Mouse (Mus musculus) v-Abl transformed pro-B cells (cell line): Measurements from ENCODE around the gene Pin1.

Experiments used
- in situ Hi-C, 2 experiments: fragments of 400-800 bp; cut with MboI; formaldehyde crosslinking; loops; one replicate each; pipeline ENCODE4 v1.15.1; 2025; ENCODE audit not compliant: unreplicated experiment in 2 of 2

Gene Pin1

DNA sequence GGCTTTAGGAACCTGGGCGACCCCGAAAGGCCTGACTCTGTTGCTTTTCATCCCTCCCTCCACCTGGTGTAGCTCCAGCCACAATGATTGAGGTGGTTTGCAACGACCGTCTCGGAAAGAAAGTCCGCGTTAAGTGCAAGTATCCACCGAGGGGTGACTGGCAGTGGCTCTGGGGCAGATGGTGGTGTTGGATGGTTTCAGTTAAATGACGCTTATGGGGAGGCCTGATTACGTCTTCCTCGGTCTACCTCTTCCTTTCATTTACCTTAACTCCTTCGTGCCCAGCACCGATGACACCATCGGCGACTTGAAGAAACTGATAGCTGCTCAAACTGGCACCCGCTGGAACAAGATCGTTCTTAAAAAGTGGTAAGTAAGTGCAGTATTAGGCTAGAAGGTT is 6.8 kb upstream of the Pin1 start:
- in situ Hi-C loops: loop anchor here (25.0 kb wide), 5 partner anchors 492 to 1817 kb away; partner anchors contain the start of genes Gm17545 (in 2 of the 2), Rp9 (in 2 of the 2), Cdc37 (in 1 of the 2) and Dnm2 (in 1 of the 2)

- in situ Hi-C loops: loop anchor here (5.0 to 10.0 kb wide), 4 partner anchors 47 to 187 kb away; partner anchors contain the start of genes Zfp26 (in 1 of the 2), Zfp426 (in 1 of the 2) and Zfp846 (in 1 of the 2)
Measured at GRCm38 (mm10) chr9:20652260-20652658, 364 bp downstream of the Pin1 start.

DNA sequence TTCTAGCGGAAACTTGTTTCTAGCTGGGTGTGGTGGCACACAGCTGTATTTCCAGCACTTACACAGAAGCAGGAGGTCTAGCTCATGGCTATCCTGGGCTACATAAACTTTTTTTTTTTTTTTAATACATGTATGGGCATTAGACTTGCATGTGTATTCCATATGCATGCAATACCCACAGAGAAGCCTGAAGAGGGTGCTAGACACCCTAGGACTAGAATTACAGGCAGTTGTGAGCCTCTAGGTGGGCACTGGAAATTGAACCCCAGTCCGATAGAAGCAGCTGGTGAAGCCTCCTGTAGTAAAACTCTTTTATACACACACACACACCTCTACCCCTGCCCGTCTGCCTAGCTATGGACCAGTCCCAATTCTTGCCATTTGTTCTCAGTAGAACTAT is 2.0 kb downstream of the Pin1 start:
- in situ Hi-C loops: loop anchor here (5.0 to 10.0 kb wide), 4 partner anchors 49 to 189 kb away; partner anchors contain the start of genes Zfp26 (in 1 of the 2), Zfp426 (in 1 of the 2) and Zfp846 (in 1 of the 2)

GRCm38 (mm10) chr9:20657546-20657945 is 5.7 kb downstream of the Pin1 start:
- in situ Hi-C loops: loop anchor here (5.0 to 10.0 kb wide), 5 partner anchors 53 to 193 kb away; partner anchors contain the start of genes Zfp426 (in 2 of the 2), Zfp26 (in 1 of the 2) and Zfp846 (in 1 of the 2)

GRCm38 (mm10) chr9:20662325-20662724 is 10.4 kb downstream of the Pin1 start:
- in situ Hi-C loops: no loop called here

DNA sequence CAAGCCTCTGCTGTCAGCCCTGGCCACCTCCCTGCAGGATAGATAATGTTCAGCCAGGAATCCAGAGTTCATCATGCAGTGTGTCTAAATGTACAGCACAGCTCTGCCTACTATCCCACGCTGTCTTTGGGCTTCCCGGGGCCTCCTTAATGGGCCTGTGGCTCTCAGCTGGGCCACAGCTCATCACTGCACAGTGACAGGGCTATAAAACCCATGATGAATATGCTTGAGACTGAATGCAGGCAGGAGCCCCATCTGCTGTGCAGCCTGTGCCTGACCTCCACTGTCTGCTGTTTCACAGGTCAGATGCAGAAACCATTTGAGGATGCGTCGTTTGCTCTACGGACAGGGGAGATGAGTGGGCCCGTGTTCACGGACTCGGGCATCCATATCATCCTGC is 11.0 kb downstream of the Pin1 start:
- in situ Hi-C loops: no loop called here

DNA sequence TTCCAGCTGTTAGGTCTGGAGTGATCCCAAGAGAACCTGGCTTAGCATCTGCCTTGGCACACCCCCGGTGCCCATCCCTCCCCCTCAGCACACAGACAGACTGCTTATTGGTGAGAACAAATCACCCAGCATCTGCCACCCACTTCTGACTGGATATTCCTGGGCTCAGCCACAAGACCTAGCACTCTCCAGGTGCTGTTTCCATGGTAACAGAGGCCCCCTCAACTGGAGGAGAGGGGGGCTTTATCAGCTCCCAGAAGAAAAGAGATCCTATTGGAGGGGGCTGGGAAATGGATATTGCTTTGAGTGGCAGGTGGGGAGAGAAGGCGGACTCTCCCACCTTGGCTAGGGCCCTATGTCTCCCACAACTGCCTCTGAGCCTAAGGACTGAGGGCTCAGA is 12.1 kb downstream of the Pin1 start:
- in situ Hi-C loops: no loop called here

GRCm38 (mm10) chr9:20664366-20664765 is 12.5 kb downstream of the Pin1 start:
- in situ Hi-C loops: no loop called here

GRCm38 (mm10) chr9:20664982-20665637 is 13.2 kb downstream of the Pin1 start:
- in situ Hi-C loops: loop anchor here in 1 of 2 experiments (5.0 kb wide), 1 partner anchor 188 kb away; no protein-coding TSS in a partner anchor

DNA sequence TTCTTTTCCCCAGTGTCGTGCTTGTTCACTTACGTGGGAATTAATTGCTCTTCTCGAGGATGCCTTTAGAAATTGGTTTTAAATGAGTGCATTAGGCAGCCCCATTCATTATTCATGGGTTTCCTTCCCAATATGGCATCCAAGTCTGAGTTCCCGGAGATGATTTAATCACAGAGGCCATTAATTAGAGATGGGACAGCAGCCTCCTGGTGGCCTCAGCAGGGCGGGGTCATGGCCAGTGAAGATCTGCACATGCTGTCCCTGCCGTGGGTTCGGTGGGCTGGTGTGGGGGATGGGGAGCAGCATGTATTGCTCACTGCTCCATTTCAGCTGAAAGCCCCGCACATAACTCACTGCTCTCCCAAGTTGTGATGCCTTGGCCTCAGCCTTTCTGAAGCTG is 14.0 kb downstream of the Pin1 start:
- in situ Hi-C loops: loop anchor here in 1 of 2 experiments (5.0 kb wide), 1 partner anchor 189 kb away; no protein-coding TSS in a partner anchor

GRCm38 (mm10) chr9:20666510-20667034 is 14.7 kb downstream of the Pin1 start:
- in situ Hi-C loops: loop anchor here in 1 of 2 experiments (5.0 kb wide), 1 partner anchor 189 kb away; no protein-coding TSS in a partner anchor

DNA sequence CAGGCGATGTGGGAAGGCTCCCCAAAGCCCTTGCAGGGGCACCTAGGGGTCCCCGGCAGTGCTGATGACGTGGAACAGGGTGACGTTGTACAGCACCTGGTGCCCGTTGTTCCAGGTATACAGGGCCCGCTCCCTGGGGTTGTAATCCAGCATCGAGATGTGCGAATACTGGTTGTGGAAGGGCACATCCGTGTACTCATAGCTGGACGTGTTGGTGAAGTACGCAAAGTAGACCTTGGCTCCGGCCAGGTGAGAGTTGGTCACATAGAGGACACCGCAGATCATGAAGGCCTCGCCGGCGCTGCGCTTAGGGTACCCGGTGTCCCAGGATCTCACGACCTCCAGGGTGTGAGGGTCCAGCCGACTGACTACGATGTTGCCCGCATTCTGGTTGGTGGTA is 16.2 kb downstream of the Pin1 start:
- in situ Hi-C loops: loop anchor here in 1 of 2 experiments (5.0 kb wide), 1 partner anchor 191 kb away; no protein-coding TSS in a partner anchor

- in situ Hi-C loops: no loop called here
Measured at GRCm38 (mm10) chr9:20672047-20672446, 20.2 kb downstream of the Pin1 start.

DNA sequence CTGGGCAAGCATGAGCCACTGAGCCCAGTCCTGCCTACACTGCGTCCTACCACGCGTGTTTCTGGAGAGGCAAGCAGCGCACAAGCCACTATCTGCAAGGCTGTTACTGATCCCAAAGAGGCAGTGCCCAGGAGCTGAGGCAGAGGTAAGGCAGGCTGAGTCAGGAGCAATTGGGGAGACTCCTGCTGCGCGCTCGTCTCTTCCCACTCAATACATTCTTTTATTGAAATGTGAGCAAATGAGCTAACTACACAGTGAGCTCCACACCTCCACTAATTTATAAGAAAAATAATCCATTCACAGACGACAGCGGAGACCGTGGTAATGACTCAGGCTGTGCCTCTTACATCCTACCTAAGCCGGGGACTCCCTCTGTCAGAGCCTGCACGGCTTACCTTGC is 26.0 kb downstream of the Pin1 start:
- in situ Hi-C loops: no loop called here

DNA sequence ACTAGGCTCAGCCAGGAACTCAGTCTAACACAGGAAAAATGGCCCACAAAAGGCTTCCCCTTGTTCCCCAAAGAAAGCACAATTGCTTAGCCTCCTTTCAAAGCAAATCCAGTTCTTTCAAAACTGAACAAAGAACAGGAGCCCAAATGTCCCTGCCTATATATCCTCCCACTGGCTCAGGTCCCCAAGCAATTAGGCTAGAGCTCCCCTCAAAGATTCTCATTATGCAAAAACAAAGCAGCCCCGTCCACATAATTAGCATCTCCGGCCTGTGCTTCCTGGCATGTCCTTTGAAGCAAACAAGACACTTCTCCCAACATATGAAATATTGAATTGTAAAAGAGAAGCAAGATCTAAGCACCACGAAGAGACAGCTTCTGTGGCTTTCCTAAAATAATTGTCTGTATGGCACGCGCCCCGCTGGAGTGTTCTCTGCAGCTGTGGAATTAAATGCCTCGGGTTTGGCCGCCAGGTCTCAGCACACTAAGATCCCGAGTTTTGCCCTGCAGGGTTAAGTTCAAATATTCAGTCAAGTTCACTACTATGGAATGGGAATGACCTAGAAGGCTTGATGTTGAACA is 28.6 kb downstream of the Pin1 start:
- in situ Hi-C loops: no loop called here

DNA sequence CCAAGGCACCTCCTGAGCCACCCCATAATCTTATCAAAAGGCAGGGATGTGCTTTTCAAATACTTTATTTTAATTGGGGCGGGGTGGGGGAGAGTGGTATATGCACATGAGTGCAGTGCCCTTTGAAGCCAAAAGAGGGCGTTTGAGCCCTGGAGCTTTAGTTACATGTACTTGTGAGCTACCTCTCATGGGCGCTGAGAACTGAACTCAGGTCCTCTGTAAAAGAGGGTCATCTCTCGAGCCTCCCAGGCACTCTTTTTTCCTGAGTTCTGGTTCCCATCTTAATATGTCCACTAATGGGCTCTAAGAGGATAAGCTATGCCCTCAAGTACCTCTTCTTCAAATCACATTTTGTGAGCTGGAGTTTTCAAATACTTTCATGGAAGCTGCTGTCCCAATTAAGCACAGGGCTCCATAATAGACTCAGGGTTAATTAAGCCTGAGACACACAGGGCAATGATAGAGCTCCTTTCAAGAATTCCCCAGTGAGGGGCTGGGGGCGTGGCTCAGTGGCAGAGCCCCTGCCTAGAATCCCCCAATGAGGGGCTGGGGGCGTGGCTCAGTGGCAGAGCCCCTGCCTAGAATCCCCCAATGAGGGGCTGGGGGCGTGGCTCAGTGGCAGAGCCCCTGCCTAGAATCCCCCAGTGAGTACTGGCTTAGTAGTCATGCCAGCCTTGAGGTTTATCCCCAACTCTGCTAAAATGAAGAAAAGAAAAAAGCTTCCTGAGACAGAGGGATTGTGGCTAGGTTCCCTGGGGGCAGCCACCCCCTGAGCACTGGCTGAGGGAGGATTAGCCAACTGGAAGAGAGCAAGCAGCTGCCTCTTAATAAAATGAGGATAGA is 29.9 kb downstream of the Pin1 start:
- in situ Hi-C loops: no loop called here

DNA sequence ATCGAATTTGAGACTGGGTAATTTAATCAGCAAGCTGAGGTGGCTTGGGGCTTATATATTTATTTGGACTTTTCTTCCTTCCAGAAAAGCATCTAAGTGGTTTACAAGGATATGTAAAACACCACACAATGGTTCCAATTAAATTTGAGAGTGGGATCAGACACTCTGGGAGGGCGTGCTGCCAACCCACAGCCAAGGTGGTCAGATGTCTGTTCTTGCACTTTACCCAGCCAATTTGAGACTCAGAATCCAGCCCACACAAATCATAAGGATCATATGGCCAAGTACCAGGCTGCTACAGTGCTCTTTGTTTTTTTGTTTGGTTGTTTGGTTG is 30.5 kb downstream of the Pin1 start:
- in situ Hi-C loops: no loop called here

- in situ Hi-C loops: no loop called here
Measured at GRCm38 (mm10) chr9:20685081-20685861, 33.4 kb downstream of the Pin1 start.

DNA sequence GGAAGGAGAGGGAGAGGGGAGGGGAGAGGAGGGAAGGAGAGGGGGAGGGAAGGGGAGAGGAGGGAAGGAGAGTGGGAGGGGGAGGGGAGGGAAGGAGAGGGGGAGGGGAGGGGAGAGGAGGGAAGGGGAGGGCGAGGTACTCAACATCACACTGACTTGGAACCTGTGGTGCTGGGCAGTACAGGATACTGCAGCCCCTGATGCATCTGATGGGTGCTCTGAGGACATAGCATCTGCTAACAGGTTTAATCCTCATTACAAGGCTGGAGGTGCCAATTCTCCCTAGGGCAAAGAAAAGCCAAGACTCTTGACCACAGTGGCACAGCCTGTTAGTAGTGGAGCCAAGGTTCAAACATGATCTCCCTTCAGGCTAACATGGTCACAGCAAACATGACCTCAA is 37.5 kb downstream of the Pin1 start:
- in situ Hi-C loops: no loop called here

GRCm38 (mm10) chr9:20689913-20690312 is 38.0 kb downstream of the Pin1 start:
- in situ Hi-C loops: no loop called here
